Mouse (Mus musculus) thymus, postnatal 25 days (tissue): ENCODE measurements around the gene Lrrc4c.

ENCODE experiments used
- DNase-seq: peaks from one replicate; pipeline ENCODE4 v3.0.0; 2022

Gene Lrrc4c

GRCm38 (mm10) chr2:97485609-97486008 is 1167.6 kb downstream of the Lrrc4c start:
- DNase-seq, result no peak

GRCm38 (mm10) chr2:97487567-97487966 is 1169.6 kb downstream of the Lrrc4c start:
- DNase-seq, result no peak

DNA sequence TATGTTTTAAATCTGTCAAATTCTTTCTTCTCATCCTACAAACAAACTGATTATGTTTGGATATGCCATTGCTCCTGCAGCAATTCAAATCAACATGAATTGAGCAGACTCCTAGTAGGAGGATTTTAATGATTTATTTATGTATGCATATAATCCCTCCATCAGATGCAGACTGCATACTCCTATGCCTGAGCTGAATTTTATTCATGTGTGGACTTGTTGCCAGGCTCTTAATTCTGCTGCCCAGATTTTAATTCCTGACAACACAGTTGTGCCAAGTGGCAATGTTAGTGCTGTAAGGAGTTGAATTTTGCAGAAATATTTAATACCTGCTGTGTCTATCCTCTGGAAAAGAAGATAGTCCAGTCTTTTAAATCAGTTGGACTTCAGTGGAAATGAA is 1179.1 kb downstream of the Lrrc4c start:
- no peak for DNase-seq

- DNase-seq, result no peak
These were observed 1184.5 kb downstream of the Lrrc4c start for GRCm38 (mm10) chr2:97502501-97502900.

DNA sequence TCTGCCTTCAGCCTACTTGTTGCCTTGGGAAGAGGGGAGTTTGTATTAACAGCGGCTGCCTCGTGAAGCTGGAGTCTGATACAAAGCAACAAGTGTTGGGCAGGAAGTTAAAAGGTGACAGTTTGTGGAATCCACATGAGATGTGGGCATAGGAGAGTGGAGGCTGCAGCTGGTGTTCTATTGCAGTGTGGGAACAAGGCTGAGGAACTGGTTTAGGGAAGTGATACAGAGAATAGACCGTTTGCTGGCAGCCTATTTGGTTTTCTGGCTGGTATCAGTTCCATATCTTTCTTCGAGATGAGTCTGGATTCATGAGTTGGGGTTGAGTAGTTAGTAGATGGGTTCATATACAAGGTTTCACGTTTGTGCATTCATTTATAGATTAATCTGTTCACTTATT is 1186.9 kb downstream of the Lrrc4c start:
- DNase-seq, result no peak

DNA sequence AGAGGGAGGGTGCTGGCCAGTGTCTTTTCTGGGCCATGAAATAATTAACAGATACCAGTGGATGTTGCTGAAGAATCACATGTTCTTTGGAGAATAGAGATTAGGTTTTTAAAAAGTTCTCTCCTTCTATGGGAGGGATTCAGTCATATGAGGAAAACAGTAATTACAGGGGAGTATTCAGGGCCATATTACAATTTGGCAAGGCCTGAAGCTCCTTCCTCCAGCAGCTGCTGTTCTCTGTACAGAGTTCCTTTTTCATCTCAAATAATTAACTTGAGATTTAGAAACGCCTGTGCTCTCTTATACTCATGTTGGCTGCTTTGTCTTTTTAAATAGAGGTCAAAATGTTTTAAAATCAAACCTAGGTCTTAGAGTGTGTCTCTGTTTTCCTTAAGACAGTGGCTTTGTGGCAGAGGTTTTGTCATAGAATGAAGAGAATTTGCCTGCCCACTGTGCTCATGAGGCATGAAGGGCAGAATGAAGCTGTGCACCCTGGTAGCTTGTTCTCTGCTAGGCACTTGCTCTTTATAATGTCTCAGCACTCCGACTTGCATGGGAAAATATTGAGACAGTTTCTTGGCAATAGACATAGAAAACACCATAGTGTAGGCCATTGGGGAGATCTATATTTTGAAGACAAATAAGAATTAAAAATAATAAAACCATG is 1206.4 kb downstream of the Lrrc4c start:
- DNase-seq, result no peak

DNA sequence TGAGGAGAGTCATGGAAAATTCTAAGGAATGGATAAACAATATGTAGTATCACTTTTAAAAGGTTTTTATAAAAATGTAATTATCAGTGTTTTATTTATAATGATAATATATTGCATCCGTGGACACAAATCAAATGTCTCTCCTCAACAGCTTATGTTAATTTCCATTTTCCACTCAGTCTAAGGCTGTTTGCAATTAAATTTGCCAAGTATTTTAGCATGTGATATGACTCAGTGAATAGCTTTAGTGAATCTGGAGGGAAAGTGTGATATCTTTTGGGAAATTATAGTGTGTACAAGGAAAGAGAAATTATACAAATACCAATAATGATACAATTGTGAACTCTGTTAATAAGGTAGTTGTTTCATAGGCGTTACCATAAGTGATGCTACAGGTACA is 1207.1 kb downstream of the Lrrc4c start:
- no peak for DNase-seq

DNA sequence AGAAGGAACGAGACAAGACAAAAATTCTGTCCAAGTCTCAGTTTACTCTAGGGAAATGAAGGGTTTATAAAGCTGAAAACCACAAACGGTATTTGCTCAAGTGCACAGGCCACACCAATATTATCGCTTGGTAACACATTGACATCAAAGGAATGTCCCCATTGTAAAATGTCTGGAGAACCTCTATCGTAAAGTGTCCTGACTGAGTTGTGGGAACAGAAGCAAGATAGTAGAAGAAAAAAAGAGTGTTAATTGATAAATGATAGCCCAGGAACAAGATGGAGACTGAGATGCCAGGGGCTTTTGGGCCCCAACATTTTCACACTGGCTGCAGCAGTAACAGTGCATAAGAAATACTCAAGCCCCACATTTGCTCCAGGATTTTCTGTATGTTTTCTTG is 1212.7 kb downstream of the Lrrc4c start:
- no peak for DNase-seq

DNA sequence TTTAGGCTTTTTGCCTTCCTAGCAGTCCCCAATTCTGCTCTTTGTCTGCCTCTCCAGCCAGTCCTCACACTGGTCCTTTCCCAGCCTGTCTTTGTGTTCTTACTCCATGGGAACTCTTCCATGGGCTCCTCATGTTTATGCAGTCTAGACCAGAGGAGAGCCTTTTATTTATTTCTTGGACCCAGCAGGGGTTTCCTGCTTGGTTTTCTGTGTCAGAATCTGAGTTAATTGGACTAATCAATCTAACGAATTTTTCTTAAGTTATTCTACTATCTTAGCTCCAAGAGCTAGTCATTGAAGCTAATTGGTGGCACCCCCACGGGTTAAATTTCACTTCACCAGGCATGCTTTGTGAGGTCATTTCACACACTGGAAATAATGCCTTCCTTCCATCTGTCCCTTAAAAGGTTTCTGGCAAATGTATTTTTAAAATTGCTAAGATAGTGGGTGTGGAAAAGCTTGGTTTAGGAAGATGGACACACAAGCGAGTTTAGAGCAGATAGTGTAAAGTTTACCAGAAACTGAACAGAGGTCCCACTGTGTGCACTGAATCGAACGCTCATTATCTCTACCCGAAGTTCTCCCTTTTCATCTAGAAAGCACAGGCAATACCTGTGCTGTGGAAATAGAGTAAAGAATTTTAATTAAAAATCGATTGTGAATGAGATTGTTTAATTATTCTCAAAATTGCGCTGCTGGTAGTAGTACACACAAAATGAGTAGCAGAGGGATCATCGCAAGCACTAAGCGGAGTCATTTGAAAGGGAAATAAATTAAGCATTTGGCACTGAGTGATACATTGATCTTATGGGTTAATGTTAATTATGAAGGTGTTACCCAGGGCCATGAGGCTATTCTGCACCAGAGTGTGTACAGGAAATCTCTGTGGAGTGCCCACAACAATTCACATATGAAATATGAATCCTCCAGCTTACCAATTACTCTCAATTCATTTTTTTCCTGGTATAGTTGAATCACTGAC is 1226.0 kb downstream of the Lrrc4c start:
- DNase-seq, result no peak

DNA sequence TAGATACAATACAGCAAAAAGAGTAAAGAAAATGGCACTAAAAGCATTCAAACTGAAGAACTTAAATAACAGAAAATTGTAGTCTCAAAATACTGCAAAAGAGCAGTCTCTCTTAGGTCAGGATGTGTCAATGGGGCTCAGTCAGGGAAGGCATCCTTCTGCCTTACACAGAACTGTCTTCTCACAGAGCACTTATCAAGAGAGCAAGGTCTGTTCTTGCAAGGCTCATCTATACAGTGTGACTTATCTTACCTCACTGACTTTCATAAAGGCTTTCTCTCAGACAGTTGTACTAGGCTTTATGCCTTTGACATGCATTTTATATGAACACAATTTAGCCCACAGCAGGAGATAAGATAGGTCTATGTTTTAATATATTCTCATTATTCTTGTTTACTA is 1226.7 kb downstream of the Lrrc4c start:
- DNase-seq, result no peak

DNA sequence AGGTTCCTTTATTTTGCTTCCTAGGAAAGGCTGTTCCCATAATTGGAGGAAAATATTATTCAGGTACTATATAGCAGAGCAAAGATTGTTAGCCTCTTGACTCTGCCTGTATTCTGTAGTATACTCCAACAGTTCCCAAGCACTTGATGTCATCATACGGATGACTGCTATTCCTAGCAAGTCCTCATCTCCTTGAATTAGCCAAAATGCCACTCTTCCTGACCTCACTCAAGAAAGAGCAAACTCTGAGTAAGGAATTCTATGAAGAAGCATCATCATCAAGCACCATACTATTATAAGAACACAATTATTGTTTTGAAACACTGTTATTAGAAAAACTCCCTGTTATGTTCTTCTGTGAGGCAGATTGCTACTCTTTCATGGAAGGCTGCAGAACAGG is 1228.0 kb downstream of the Lrrc4c start:
- no peak for DNase-seq

DNA sequence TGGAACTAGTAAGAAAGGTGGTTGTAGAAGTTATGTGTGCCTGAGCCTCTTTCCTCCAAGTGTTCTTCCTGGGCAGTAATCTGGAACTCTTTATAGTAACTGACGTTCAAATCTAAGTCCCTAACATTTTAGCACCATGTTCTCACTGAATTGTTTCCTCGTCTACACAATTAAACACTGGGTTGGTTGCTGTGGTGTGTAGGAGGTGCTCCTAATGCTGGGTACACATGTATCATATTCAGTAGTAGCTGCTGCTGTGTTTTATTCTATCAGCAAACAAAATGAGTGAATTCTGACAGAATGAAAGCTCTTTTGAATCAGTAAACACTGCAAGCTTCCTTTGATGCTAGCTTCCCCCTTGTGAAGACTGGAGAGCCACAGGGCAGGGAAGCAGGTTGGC is 1246.5 kb downstream of the Lrrc4c start:
- DNase-seq, result no peak

GRCm38 (mm10) chr2:97568954-97569353 is 1251.0 kb downstream of the Lrrc4c start:
- no peak for DNase-seq

DNA sequence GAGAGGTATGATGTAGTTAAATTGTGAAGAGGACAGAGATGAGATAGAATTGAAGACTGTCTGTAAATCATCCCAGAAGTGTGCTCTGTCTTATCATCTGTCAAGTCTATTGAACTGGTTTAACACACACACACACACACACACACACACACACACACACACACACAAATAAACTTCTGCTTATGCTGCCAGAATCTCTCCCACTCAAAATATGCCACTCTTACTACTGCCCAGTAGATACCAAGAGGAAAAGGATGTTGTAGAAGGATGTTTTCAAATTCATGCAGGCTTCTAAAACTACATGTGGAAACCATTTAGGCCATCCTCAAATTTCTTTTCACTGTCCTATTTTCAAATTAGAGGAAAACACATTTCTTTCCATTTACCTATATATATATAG is 1257.0 kb downstream of the Lrrc4c start:
- DNase-seq, result no peak

- DNase-seq, result no peak
These were observed 1263.2 kb downstream of the Lrrc4c start for GRCm38 (mm10) chr2:97581132-97581531.

DNA sequence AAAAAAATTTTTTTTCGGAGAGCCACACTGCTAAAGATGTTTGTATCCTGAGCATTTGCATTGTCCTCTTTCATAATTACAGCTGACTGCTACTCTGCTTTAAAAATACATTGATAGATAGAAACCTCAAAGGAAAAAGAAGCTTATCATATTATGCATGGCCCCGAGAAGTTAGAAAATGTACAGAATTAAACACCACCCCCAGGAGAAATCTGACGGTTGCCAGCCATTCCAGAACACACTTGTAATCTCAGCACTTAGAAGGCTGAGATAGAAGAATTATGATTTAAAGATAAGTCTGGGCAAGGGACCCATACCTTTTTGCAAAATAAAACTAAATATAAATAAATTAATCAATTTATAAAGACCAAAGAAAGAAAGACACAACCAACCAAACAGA is 1268.4 kb downstream of the Lrrc4c start:
- DNase-seq, result no peak

DNA sequence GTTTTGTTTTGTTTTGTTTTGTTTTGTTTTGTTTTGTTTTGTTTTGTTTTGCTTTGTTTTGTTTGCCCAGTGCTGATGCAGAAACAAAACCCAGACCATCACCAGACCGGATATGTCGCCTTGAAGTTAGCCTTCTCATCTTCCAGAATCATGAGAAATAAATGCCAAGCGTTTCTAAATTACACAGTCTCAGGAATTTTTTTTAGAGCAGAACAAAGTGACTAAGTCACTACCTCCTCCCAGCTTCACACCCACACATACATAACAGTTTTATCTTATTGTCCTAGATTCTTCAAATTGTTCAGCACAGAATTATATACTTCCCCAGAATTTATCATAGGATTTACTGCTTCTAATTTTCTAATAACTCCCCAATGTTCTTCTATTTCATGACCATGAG is 1272.6 kb downstream of the Lrrc4c start:
- no peak for DNase-seq

GRCm38 (mm10) chr2:97604182-97604581 is 1286.2 kb downstream of the Lrrc4c start:
- no peak for DNase-seq

- DNase-seq, result no peak
These were observed 1286.8 kb downstream of the Lrrc4c start for GRCm38 (mm10) chr2:97604688-97605215.

GRCm38 (mm10) chr2:97609436-97609835 is 1291.5 kb downstream of the Lrrc4c start:
- DNase-seq, result no peak

DNA sequence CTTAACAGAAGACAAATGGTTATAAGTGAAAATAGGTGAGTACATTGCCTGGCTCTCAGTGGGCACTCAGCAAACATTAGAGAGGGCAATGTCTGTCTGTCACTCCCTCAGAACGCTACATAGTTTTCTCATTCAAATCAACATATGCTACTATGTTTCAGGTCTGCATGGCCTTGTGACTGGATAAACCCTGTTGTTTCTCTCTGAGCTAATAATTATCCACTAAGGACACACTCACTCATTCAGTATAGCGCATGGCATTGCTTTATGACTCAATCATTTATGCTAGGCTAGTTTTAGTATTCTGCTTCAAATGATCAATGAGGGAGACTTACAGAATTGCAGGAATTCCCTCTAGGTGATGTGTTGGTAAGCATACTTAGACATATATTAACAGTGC is 1292.6 kb downstream of the Lrrc4c start:
- DNase-seq, result no peak

DNA sequence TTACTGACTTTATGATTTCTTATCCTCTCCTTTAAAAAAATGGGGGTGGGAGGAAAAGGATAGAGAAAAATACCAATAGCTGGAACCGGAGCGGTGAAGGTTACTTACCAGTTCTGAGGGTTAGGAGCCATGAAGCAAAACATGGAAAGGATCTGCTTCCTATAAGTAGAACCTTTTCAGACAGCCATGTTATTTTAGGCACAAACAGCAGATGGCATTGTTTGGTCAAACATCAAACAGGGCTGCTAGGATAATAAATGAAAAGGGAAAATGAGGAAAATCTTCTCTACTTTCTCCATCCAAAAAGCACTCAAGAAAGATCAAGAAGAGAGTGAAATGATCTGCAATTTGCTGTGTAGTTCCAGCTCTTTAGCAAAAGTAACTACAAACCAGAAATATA is 1296.8 kb downstream of the Lrrc4c start:
- DNase-seq, result no peak

DNA sequence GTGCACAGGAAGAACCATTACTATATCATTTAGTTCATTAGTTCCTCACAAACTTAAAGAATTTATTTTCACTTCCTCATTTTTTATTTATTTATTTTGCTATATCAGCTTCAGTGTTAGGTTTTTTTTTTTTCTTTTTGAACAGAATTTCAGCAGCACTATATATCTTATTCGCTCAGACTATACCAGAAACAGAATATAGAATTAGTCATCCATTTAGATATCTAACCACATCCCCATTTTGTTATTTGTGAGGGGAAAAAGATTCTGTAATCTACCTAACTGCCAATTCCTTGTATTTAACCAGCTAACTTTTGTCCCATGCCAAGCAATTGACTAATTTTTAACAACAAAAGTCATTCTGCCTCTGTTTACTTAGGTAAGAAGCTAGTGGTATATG is 1300.6 kb downstream of the Lrrc4c start:
- DNase-seq, result no peak

GRCm38 (mm10) chr2:97639941-97640340 is 1322.0 kb downstream of the Lrrc4c start:
- DNase-seq, result no peak
